Mouse (Mus musculus): Measurements from ENCODE around the gene Ttc32. TPM values are rescaled to one million over a fixed set of nuclear protein-coding genes. Genes with fewer than 3 reads are reported as not detected.

Ttc32 gene
- polyA plus RNA-seq, 1 experiment from 2014 or later: 16.6 TPM

DNA sequence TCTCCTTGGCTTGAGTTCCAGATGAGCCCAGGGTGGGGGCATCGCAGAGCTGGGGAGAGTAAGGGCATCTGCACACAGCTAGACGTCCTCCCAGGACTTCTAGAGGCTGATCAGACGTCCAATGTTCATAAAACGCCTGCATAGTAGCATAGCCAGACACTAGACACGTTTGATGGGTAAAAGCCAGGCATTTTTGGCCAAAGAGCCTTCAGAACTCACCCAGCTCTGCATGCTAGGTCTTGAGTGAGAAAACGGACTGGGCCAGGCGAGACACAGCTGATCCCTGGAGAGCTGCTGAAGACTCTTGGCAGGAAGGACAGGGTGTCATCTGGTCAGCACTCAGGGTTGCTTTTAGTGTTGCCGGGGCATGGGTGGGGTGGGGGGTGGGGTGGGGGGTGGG, 18.3 kb downstream of the Ttc32 start:
- H3K9me3 ChIP-seq: no peaks in the 10 kb centered on the region
- ATAC-seq (ENCODE audit: insufficient number of reproducible peaks, low FRiP score, low TSS enrichment, low read depth): no peak
- no peaks in the 10 kb centered on the region; the same call in 1 of the 2 replicates for H3K36me3 ChIP-seq
- no peak overlapping the region for H3K4me2 ChIP-seq
- H3K27ac ChIP-seq: no peak overlapping the region
- H3K9ac ChIP-seq: no peak overlapping the region
- H3K4me1 ChIP-seq: peaks cover 12% of the 10 kb centered on the region
- 62% methylated on average over 8 of the region's 8 CpGs for WGBS
- no peak overlapping the region for H3K4me3 ChIP-seq
- H3K27me3 ChIP-seq: no peaks in the 10 kb centered on the region

DNA sequence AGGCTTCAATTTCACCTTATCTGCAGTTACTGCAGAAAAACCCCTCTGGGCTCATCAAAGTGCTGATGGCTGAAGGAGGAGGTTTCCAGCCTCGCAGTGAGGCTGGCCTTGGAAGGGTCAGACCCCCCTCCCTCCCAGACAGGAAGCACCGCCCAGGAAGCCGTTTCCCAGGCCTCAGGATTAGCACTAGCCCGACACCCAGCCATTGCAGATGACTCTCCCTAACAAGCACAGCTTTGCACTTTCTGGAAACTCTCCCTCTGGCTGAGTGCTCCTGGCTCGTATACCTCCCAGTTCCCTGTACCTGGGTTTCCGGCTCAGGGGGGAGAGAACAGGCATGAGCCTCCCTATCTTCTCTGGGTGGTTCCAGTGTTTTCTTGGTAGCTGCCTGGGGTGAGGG, 21.0 kb downstream of the Ttc32 start:
- H3K9me3 ChIP-seq: no peaks in the 10 kb centered on the region
- no peak overlapping the region for H3K4me3 ChIP-seq
- no peak overlapping the region for H3K4me2 ChIP-seq
- no peak overlapping the region for H3K27ac ChIP-seq
- H3K9ac ChIP-seq: no peak overlapping the region
- 16% methylated on average over 6 of the region's 6 CpGs for WGBS
- peaks cover 17% of the 10 kb centered on the region for H3K4me1 ChIP-seq
- H3K36me3 ChIP-seq: no peaks in the 10 kb centered on the region
- ATAC-seq (ENCODE audit: insufficient number of reproducible peaks, low FRiP score, low TSS enrichment, low read depth): no peak
- H3K27me3 ChIP-seq: no peaks in the 10 kb centered on the region

DNA sequence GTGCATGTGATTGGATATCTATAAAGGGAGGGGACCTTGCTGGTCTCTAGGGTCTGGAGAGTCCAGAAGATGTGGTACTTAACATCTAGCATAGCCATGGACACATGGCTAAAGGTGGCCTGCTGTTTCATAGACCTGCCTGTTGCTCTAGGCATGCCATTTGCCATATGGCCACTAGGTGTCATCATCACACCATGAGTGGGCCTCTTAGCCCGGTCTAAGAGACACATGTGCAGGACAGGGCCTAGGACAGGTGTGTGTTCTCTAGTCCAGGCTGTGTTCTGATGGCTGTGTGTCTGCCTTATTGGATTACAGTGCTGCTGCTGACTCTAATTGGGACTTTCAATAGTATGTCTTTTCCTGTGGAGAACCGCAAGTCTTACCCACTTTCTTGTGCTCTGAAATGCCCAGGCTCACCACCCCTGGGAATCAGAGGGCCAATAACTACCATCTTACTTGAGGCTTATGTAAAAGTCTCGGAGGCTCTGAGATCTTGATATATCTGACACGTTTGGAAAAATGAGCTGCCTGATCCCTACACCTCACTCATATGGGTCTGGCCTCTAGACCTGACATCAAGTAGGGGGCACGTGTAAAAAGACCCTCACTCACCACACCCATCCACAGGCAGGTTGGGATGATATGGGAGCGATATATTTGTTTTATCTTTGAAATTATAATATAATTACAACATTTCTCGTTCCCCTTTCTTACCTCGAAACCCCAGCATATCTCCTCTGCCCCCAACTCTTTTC, 22.5 kb downstream of the Ttc32 start:
- no peak overlapping the region for H3K9ac ChIP-seq
- WGBS: 62% methylated on average over 8 of the region's 8 CpGs

DNA sequence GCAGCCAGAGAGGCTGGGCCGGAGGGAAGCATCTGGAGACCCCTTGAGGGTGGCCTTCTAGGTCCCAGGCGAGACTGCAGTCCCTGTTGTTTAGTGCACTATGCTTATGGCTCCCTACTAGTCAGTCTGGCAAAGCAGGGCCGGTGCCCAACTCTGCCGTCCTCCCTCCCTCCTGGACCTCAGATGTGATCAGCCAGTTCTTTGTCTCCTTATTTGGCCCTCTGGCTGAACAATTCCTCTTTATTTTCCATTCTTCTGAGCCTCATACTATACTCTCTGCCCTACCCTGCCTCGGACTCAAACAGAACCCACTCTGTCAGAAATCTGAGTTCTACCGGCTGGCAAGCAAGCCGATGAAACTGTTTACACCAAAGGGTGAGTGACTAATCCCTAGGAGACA, 23.5 kb downstream of the Ttc32 start:
- Histone ChIP-seq H3K4me2 (no peak overlapping the region), H3K27ac (no peak overlapping the region), H3K4me1 (peaks cover 10% of the 10 kb centered on the region), H3K27me3 (no peaks in the 10 kb centered on the region), H3K9ac (no peak overlapping the region), H3K9me3 (no peaks in the 10 kb centered on the region), H3K4me3 (no peak overlapping the region), H3K36me3 (no peaks in the 10 kb centered on the region)
- WGBS: 68% methylated on average over 7 of the region's 7 CpGs
- no peak for ATAC-seq (ENCODE audit: insufficient number of reproducible peaks, low FRiP score, low TSS enrichment, low read depth)

More for the DNA sequence above, 22.5 kb downstream of the Ttc32 start:
- Histone ChIP-seq H3K9me3 (no peaks in the 10 kb centered on the region), H3K4me3 (no peak overlapping the region), H3K4me2 (no peak overlapping the region), H3K27ac (no peak overlapping the region), H3K4me1 (peaks cover 17% of the 10 kb centered on the region), H3K27me3 (no peaks in the 10 kb centered on the region), H3K36me3 (no peaks in the 10 kb centered on the region)
- ATAC-seq (ENCODE audit: insufficient number of reproducible peaks, low FRiP score, low TSS enrichment, low read depth): peak; percentile 70; the same call in 1 of the 2 replicates

DNA sequence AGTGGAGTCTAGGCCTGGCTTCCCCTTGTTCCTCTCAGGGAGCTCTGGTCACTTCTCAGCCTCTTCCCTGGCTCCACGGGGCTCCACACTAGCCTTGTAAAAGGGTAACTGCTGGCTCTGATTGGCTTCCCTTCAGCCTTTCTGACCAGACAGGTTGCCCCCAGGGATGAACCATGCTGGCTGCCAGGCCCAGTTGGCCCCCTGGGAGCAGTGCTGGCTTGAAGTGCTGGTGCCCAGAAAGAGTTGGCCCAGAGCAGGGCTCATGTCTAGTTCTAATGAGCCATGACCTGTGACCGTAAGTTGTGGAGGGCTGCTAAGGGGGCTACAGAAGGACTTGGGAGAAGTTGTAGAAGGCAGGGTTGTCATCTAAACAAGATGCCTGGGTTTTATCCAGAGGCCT, 24.2 kb downstream of the Ttc32 start:
- Histone ChIP-seq H3K4me1 (peaks cover 12% of the 10 kb centered on the region), H3K4me3 (no peak overlapping the region), H3K4me2 (no peak overlapping the region), H3K9ac (no peak overlapping the region), H3K36me3 (no peaks in the 10 kb centered on the region), H3K27me3 (no peaks in the 10 kb centered on the region), H3K9me3 (no peaks in the 10 kb centered on the region), H3K27ac (no peak overlapping the region)
- no peak for ATAC-seq (ENCODE audit: insufficient number of reproducible peaks, low FRiP score, low TSS enrichment, low read depth)
- WGBS: 45% methylated on average over 2 of the region's 2 CpGs

DNA sequence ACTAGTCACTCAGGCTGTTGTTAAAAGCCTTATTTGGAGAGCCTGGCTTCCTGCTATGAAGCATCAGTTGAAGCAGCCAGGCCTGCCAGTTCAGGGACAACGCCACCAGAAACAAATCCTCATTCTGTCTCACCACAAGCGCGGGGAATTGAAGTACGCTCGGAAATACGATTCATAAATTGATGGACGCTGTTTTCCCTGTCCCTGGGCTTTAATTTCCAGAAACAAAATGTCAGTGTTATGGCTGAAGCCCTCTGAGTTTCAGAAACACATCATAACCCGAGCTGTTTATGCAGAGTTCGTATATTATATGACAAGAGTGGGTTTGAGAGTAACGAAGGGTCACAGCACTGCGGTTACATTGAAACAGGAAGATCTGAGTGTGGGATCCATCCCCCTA, 25.5 kb downstream of the Ttc32 start:
- Histone ChIP-seq H3K36me3 (no peaks in the 10 kb centered on the region), H3K4me2 (no peak overlapping the region), H3K27me3 (no peaks in the 10 kb centered on the region), H3K9ac (no peak overlapping the region), H3K4me3 (no peak overlapping the region), H3K9me3 (no peaks in the 10 kb centered on the region), H3K27ac (no peak overlapping the region), H3K4me1 (peaks cover 15% of the 10 kb centered on the region)
- no peak for ATAC-seq (ENCODE audit: insufficient number of reproducible peaks, low FRiP score, low TSS enrichment, low read depth)
- 59% methylated on average over 11 of the region's 11 CpGs for WGBS

DNA sequence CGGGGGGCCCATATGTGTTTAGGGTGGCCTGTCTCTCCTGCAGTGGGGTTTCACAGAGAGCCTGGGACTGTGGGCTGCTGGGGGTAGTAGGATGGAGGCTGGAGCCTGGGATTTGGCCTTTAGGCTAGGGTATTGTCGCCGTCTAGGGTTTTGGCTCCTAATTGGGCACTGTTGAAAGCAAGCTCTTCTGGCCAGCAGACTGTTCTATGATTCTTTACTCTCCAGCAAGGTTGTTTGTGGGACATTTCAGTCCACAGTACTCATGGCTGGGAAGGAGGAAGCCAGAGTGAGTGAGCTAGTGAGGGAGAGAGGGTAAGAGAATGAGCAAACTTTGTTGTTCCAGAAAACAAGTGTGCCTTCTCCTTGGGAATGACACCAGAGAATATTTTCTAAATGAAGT, 29.7 kb downstream of the Ttc32 start:
- no peak overlapping the region for H3K4me3 ChIP-seq
- no peak overlapping the region for H3K4me2 ChIP-seq
- ATAC-seq (ENCODE audit: insufficient number of reproducible peaks, low FRiP score, low TSS enrichment, low read depth): no peak
- H3K36me3 ChIP-seq: no peaks in the 10 kb centered on the region
- no peak overlapping the region for H3K9ac ChIP-seq
- H3K27me3 ChIP-seq: no peaks in the 10 kb centered on the region
- peak overlapping the region; percentile 33; the same call in 1 of the 2 replicates for H3K27ac ChIP-seq
- H3K9me3 ChIP-seq: no peaks in the 10 kb centered on the region
- 63% methylated on average over 3 of the region's 3 CpGs for WGBS
- peaks cover 9% of the 10 kb centered on the region; the same call in 1 of the 2 replicates for H3K4me1 ChIP-seq

DNA sequence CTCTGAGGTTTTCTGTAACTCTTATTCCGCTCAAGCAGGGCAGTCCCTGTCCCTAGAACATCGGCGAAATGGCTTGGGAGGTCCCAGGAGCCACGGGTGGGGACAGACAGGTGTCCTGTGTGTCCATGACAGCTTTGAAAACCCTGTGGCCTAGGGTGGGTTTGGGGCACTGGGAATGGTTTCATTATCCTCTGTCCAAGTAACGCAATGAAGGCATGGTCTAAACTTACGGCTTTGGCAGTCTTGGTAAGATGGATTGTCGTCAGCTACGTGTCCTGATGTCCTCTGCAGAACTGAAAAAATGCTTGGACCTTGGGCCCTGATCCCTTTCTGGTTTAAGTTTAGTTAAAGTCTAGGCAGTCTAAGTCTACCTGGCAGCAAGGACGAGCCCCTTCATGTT, 30.2 kb downstream of the Ttc32 start:
- no peaks in the 10 kb centered on the region for H3K9me3 ChIP-seq
- no peak overlapping the region for H3K4me3 ChIP-seq
- ATAC-seq (ENCODE audit: insufficient number of reproducible peaks, low FRiP score, low TSS enrichment, low read depth): no peak
- H3K4me1 ChIP-seq: peaks cover 9% of the 10 kb centered on the region; the same call in 1 of the 2 replicates
- H3K9ac ChIP-seq: no peak overlapping the region
- H3K36me3 ChIP-seq: no peaks in the 10 kb centered on the region
- H3K27me3 ChIP-seq: no peaks in the 10 kb centered on the region
- 76% methylated on average over 9 of the region's 9 CpGs for WGBS
- peak overlapping the region; percentile 33; the same call in 1 of the 2 replicates for H3K27ac ChIP-seq
- H3K4me2 ChIP-seq: no peak overlapping the region

DNA sequence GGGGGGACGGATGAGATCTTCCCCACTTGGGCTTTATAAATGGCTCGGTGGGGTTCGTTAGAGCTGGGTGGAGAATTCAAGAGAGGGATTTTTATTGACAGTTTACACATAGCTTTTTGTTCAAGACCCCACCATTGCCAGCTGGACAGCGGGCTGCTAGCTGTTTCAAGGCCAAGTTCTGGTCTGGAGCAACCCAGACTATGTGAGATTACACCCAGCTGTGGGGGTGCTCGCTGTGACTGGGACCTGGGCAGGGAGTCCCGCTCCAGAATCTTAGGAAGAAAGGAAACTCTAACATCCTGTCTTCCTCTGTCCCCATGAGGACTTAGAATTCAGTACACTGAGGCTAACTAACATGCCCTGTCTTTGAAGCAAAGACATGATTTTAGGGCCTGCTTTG, 33.8 kb downstream of the Ttc32 start:
- Histone ChIP-seq H3K27me3 (no peaks in the 10 kb centered on the region), H3K4me2 (no peak overlapping the region), H3K4me3 (no peak overlapping the region), H3K4me1 (peaks cover 7% of the 10 kb centered on the region; the same call in 1 of the 2 replicates), H3K27ac (no peak overlapping the region), H3K9ac (no peak overlapping the region), H3K36me3 (no peaks in the 10 kb centered on the region), H3K9me3 (no peaks in the 10 kb centered on the region)
- 52% methylated on average over 6 of the region's 6 CpGs for WGBS
- ATAC-seq (ENCODE audit: insufficient number of reproducible peaks, low FRiP score, low TSS enrichment, low read depth): no peak

DNA sequence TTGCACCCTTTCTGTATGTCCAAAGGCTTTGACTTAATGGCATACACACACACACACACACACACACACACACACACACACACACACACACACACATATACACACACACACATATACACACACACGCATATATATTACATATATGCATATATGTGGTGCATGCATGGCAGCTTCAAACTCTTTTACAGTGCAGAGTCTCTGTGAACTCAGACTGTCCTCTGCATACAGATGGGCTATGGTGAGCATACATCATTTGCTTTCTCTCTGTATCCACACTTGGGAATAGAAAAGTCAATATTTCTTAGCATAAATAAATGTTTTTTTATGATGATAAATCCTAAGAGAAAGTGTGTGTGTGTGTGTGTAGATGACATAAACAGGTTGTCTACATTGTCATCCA, 41.3 kb downstream of the Ttc32 start:
- no peak for ATAC-seq (ENCODE audit: insufficient number of reproducible peaks, low FRiP score, low TSS enrichment, low read depth)
- Histone ChIP-seq H3K4me2 (no peak overlapping the region), H3K4me1 (no peaks in the 10 kb centered on the region), H3K36me3 (no peaks in the 10 kb centered on the region), H3K27ac (no peak overlapping the region), H3K9me3 (no peaks in the 10 kb centered on the region), H3K27me3 (no peaks in the 10 kb centered on the region), H3K4me3 (no peak overlapping the region), H3K9ac (no peak overlapping the region)
- WGBS: 88% methylated on average over 1 of the region's 1 CpGs

DNA sequence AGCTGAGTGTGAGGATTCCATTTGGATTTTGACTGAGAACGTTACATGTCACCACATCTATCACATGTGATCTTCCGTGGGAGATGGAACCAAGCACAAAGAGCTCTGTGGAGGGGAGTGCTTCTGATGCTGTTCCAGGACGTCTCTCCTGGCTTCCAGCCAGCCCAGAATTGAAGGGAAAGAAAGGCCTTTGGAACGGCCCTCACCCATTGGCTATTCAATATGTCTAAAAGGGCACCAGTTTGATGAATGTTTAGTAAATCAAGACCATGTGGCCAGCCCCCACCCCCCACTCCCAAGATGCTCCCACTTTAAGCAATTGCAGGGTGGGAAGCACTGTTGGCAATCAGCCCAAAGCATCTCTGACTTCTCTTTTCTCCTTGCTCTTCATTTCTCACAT, 41.7 kb downstream of the Ttc32 start:
- no peaks in the 10 kb centered on the region for H3K4me1 ChIP-seq
- no peak overlapping the region for H3K9ac ChIP-seq
- WGBS: 28% methylated on average over 4 of the region's 4 CpGs
- H3K9me3 ChIP-seq: no peaks in the 10 kb centered on the region
- H3K4me3 ChIP-seq: no peak overlapping the region
- no peak for ATAC-seq (ENCODE audit: insufficient number of reproducible peaks, low FRiP score, low TSS enrichment, low read depth)
- no peaks in the 10 kb centered on the region for H3K27me3 ChIP-seq
- no peak overlapping the region for H3K27ac ChIP-seq
- H3K36me3 ChIP-seq: no peaks in the 10 kb centered on the region
- no peak overlapping the region for H3K4me2 ChIP-seq

DNA sequence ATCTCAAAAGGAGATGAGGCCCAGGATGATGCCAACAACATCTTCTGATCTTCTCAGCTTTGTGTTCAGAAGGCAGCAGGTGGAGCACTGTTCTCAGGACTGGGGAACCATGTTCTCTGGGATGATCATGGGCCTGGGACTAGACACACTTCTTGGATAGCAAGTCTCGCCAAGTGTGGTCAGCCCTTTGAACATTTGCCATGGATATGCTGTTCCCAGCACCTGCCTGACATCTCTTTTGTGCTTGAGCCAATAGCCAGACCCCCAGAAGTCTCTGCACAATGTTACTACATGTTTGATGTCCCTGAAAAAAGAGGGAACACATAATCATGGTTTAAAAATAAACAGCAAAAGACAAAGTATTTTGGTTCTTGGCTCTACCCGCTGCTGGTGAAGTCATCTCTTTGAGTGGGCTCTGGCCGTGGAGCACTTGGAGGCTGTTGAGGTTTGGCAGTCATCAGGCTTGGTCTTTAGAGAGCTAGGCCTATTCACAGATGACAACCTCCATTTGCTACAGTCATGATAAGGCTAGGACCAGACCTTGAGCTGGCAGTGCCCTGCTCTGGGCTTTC, 47.8 kb downstream of the Ttc32 start:
- Histone ChIP-seq H3K9ac (no peak overlapping the region), H3K27ac (no peak overlapping the region), H3K36me3 (no peaks in the 10 kb centered on the region), H3K4me2 (no peak overlapping the region), H3K9me3 (no peaks in the 10 kb centered on the region), H3K4me1 (no peaks in the 10 kb centered on the region), H3K27me3 (no peaks in the 10 kb centered on the region), H3K4me3 (no peak overlapping the region)
- WGBS: 88% methylated on average over 3 of the region's 3 CpGs
- ATAC-seq (ENCODE audit: insufficient number of reproducible peaks, low FRiP score, low TSS enrichment, low read depth): no peak

Data from limb, embryonic 15.5 days (tissue).